Mouse (Mus musculus): ENCODE data around the gene Ppp1r12c.

DNA sequence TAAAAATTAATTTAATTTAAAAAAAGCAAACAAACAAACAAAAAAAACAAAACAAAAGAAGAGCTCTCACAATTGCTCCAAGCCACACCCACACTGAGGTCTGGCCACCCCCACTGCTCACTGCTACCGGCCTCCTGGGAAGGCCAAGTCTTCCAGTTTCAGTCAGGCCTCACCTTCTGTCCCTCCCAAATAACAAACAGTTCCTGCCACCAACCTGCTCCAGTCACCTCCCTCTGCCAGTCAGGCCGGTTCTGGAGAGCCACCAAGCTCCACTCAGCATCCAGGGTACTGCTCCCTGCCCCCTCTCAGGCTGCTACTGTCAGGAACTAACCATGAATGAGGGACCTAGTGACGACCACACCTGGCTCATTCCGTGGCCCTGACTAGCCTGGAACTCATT lies 48.8 kb downstream of the Ppp1r12c start:
- no peak for TF ChIP-seq CTCF (IDR thresholded peaks at IDR 0.05; ENCODE audit: low read depth)
- TF ChIP-seq EP300 (IDR thresholded peaks at IDR 0.05; ENCODE audit: low read depth), result no peak
